In the genomic region with DNA sequence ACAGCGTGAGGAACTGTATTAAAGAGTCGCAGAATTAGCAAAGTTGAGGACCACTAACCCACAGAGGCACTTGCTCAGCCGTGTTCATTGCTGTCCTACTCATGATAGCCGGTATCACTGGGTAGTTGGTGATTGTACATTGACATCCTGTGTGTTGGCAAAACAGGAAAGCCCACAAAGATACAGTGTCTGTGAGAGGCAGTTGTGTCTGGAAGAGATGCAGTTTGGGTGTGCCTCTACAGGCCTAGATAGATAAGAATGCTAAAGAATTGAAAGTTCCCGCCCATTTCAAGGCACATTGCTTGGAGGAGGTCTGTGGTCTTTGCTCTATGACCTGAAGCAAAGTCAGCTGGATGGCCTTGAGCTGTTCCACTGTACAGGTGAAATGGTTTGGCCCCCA, we compare ENCODE assay signal across 8 mouse cellular contexts. TPM values are rescaled to one million over a fixed set of nuclear protein-coding genes. Genes with fewer than 3 reads are reported as not detected.
DNase-seq lines count a peak whose midpoint lies in the region; ATAC-seq and TF ChIP-seq lines count a peak whose summit lies in the region.

Gene Clta, plus strand, starts transcription at position 327 of the 400 bp plus-strand sequence.

- H3K27me3 ChIP-seq in neural tube, embryonic 11.5 days (ENCODE audit: control insufficient read depth, insufficient read depth, low read length) = no peaks in the 10 kb centered on the region
- H3K27me3 ChIP-seq in midbrain, embryonic 13.5 days = 0 out of 2 replicates have a peak, but pooled peaks cover 3% of the 10 kb centered on the region

- ATAC-seq in neural tube, embryonic 11.5 days (ENCODE audit: insufficient read depth, low FRiP score, low TSS enrichment) = no peak
- ATAC-seq in midbrain, embryonic 13.5 days = no peak

- no peaks in the 10 kb centered on the region for H3K4me1 ChIP-seq in neural tube, embryonic 11.5 days (ENCODE audit: control insufficient read depth, insufficient read depth, low read length)
- H3K4me1 ChIP-seq in cortical plate, adult 2 months (ENCODE audit: control insufficient read depth, insufficient read depth, low read length) = no peaks in the 10 kb centered on the region
- H3K4me1 ChIP-seq in midbrain, embryonic 13.5 days (replicated peaks) = no peaks in the 10 kb centered on the region

- no peaks in the 10 kb centered on the region for H3K9me3 ChIP-seq in neural tube, embryonic 11.5 days (ENCODE audit: control insufficient read depth, low read length)
- H3K9me3 ChIP-seq in midbrain, embryonic 13.5 days = no peaks in the 10 kb centered on the region

- DNase-seq in neural tube, embryonic 11.5 days (ENCODE audit: low spot score) = no peak
- DNase-seq in neural tube, embryonic 10.5 days (ENCODE audit: extremely low spot score, low spot score) = no peak
- no peak for DNase-seq in heart, adult 8-10 months (ENCODE audit: low spot score)
- DNase-seq in layer of hippocampus, postnatal 25 days (ENCODE audit: extremely low spot score in 1 of 2, low spot score in 1 of 2) = no peak
- no peak for DNase-seq in urinary bladder, postnatal 14 days (ENCODE audit: low spot score)
- DNase-seq in testis, postnatal 14 days (ENCODE audit: low spot score) = no peak

- no peak within 1 kb of the TSS for H3K4me3 ChIP-seq in neural tube, embryonic 11.5 days (ENCODE audit: low read depth, low read length)
- no peak within 1 kb of the TSS for H3K4me3 ChIP-seq in cortical plate, adult 2 months (ENCODE audit: insufficient read depth, low read length)
- H3K4me3 ChIP-seq in midbrain, embryonic 13.5 days (replicated peaks) = no peak within 1 kb of the TSS

- H3K27ac ChIP-seq in neural tube, embryonic 11.5 days (ENCODE audit: low read depth, low read length) = no peak within 1 kb of the TSS
- H3K27ac ChIP-seq in cortical plate, adult 2 months (ENCODE audit: insufficient read depth, low read length) = no peak within 1 kb of the TSS
- H3K27ac ChIP-seq in midbrain, embryonic 13.5 days = no peak within 1 kb of the TSS

- H3K9ac ChIP-seq in neural tube, embryonic 11.5 days (ENCODE audit: low read length) = no peak within 1 kb of the TSS
- no peak within 1 kb of the TSS for H3K9ac ChIP-seq in midbrain, embryonic 13.5 days (replicated peaks)

- H3K4me2 ChIP-seq in neural tube, embryonic 11.5 days (ENCODE audit: low read depth) = no peak within 1 kb of the TSS
- H3K4me2 ChIP-seq in midbrain, embryonic 13.5 days (replicated peaks) = no peak within 1 kb of the TSS

- TF ChIP-seq CTCF in cortical plate, adult 2 months (IDR thresholded peaks at IDR 0.05; ENCODE audit: extremely low read depth, insufficient read depth, low read length) = no peak

- WGBS in neural tube, embryonic 11.5 days = 86% methylated on average over 5 of the region's 5 CpGs
- 93% methylated on average over 5 of the region's 5 CpGs for WGBS in midbrain, embryonic 13.5 days

- no peaks in the 10 kb centered on the region for H3K36me3 ChIP-seq in neural tube, embryonic 11.5 days (ENCODE audit: control insufficient read depth, insufficient read depth, low read length)
- H3K36me3 ChIP-seq in midbrain, embryonic 13.5 days = no peaks in the 10 kb centered on the region

- TF ChIP-seq POLR2A in cortical plate, adult 2 months (IDR thresholded peaks at IDR 0.05; ENCODE audit: extremely low read depth, insufficient read depth, low read length) = no peak

RNA-seq across cellular contexts. Expression of gene Clta, which starts in this region (rescaled TPM):
- polyA plus RNA-seq in neural tube, embryonic 11.5 days (2014; fragmentation: Nextera tagmentation; extraction: Ambion mirVana) = 257 and 258 TPM in 2 replicates
- 385 and 422 TPM in 2 replicates for polyA plus RNA-seq in cortical plate, adult 2 months (2012; rRNA removed)
- total RNA-seq in heart, adult 8-10 months (2022) = 10 to 100 TPM; 67.0 to 78.6 (median 70.5) TPM
- 100 to 1,000 TPM; 273 to 308 TPM for total RNA-seq in layer of hippocampus, postnatal 25 days (2021)
- polyA plus RNA-seq in midbrain, embryonic 13.5 days (2015; fragmentation: Nextera tagmentation; extraction: Ambion mirVana) = 275 TPM in 2 replicates
